Mouse (Mus musculus): Measurements from ENCODE around the gene Fam199x.

DNA sequence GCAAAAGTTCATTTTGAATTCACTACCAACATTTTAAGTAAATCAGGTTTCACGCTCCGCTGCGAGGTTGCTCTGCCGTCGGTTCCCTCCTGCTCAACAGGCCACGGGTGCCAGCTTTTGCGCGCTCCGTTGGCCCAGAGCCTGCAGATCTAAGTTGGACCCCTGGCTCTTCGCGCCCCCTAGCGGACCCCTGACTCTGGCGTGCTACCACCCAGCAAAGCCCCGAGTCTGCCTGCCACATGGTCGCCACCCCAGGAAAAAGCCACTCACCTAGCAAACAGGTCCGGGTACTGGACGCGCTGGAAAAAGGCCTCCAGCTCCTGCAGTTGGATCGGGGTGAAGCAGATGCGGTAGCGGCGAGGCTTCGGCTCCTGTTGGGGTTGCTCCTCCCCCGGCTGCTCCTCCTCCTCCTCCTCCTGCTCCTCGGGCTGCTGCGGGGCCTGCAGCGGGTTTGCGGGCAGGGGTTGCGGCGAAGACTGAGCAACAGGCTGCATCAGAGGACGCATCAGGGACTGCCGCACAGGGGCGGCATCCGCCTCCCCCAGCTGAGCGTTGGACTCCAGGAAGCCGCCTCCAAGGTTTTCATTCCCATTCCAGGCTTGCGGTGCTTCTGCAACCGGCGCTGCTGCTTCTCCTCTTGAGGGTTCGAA is 68.8 kb downstream of the Fam199x start:
- peak; percentile 47 for TF ChIP-seq CTCF (IDR thresholded peaks at IDR 0.05)
- no peak for TF ChIP-seq EP300 (IDR thresholded peaks at IDR 0.05)
